In the genomic region with DNA sequence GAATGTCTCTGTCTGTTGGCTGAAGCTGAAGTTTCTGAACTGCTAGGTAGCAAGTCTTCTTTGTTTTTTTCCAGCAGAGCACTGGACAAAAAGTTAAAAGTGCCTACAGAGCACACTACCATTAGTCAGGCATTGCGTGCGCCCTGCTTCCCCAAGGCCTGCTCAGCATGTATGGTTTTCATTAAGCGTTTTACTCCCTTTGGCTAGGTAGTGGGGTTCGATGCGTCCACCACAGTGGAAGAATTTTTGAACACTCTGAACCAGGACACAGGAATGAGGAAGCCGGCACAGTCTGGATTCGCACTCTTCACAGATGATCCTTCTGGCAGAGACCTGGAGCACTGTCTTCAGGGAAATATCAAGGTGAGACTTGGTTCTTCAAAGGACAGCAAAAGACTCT, we compare ENCODE assay signal across 35 mouse cellular contexts. TPM values are rescaled to one million over a fixed set of nuclear protein-coding genes. Genes with fewer than 3 reads are reported as not detected.
DNase-seq lines count a peak whose midpoint lies in the region; ATAC-seq and TF ChIP-seq lines count a peak whose summit lies in the region.
"Had no signal": no experiment of that assay in that cellular context is flagged by ENCODE, and none has a peak within 500 bp of the region (broad histone marks: within the 10 kb centered on the region; RNA-seq: fewer than 3 reads in every experiment).

No protein-coding gene starts in this region.

- peaks cover 16% of the 10 kb centered on the region for H3K4me1 ChIP-seq in embryonic facial prominence, embryonic 10.5 days
- H3K4me1 ChIP-seq in embryonic facial prominence, embryonic 15.5 days: peaks cover 16% of the 10 kb centered on the region
- H3K4me1 ChIP-seq in limb, embryonic 13.5 days: peaks cover 40% of the 10 kb centered on the region
- H3K4me1 ChIP-seq: liver, embryonic 13.5 days; stomach, embryonic 15.5 days had no signal

- peaks cover 13% of the 10 kb centered on the region for H3K36me3 ChIP-seq in embryonic facial prominence, embryonic 10.5 days (replicated peaks)
- H3K36me3 ChIP-seq in embryonic facial prominence, embryonic 15.5 days: no peaks in the 10 kb centered on the region; the same call in 1 of the 2 replicates
- peaks cover 30% of the 10 kb centered on the region for H3K36me3 ChIP-seq in limb, embryonic 13.5 days
- H3K36me3 ChIP-seq: forebrain, embryonic 12.5 days; G1E; hindbrain, embryonic 10.5 days; hindbrain, embryonic 15.5 days; liver, embryonic 13.5 days had no signal

- H3K27me3 ChIP-seq in embryonic facial prominence, embryonic 10.5 days (replicated peaks; ENCODE audit: low read depth, poor library complexity, severe bottlenecking): no peaks in the 10 kb centered on the region
- H3K27me3 ChIP-seq in embryonic facial prominence, embryonic 15.5 days: no peaks in the 10 kb centered on the region
- no peaks in the 10 kb centered on the region for H3K27me3 ChIP-seq in limb, embryonic 13.5 days
- H3K27me3 ChIP-seq: forebrain, embryonic 12.5 days; heart, embryonic 13.5 days; hindbrain, embryonic 15.5 days; liver, embryonic 13.5 days; midbrain, embryonic 13.5 days; Patski; stomach, embryonic 15.5 days had no signal

- no peak for TF ChIP-seq CTCF in gastrocnemius, adult 2 months (IDR thresholded peaks at IDR 0.05)

- no peak for DNase-seq in gastrocnemius, adult 2 months
- DNase-seq in gastrocnemius, postnatal 10 days: no peak
- no peak for DNase-seq in embryonic facial prominence, embryonic 10.5 days (ENCODE audit: low spot score)
- DNase-seq in urinary bladder, postnatal 4 days (ENCODE audit: low spot score in 2 of 2): no peak
- DNase-seq in kidney, postnatal 25 days: no peak
- no peak for DNase-seq in spleen, adult 12 weeks (ENCODE audit: low spot score)
- DNase-seq: adrenal gland, postnatal 10 days; cerebellum, adult 11-12 months; cerebellum, adult 9-11 months; embryo, embryonic 11 days; gastrocnemius, postnatal 25 days; heart, adult 18-20 months; heart, postnatal 10 days; kidney, adult 11 months; kidney, postnatal 14 days; left cerebral cortex, postnatal 4 days; liver, embryonic 13.5 days; lung, adult 18-20 months; right cerebral cortex, postnatal 14 days; thymus, adult 18-20 months; thymus, postnatal 25 days had no signal

- H3K27ac ChIP-seq in gastrocnemius, adult 2 months: peak overlapping the region; percentile 28; the same call in 1 of the 2 replicates
- H3K27ac ChIP-seq in embryonic facial prominence, embryonic 10.5 days (replicated peaks): peak overlapping the region; percentile 24; the same call in 1 of the 2 replicates
- peak overlapping the region; percentile 44; the same call in 1 of the 2 replicates for H3K27ac ChIP-seq in embryonic facial prominence, embryonic 15.5 days (replicated peaks)
- peak overlapping the region; percentile 74; the same call in 1 of the 2 replicates for H3K27ac ChIP-seq in limb, embryonic 13.5 days
- H3K27ac ChIP-seq: forebrain, embryonic 12.5 days; heart, embryonic 13.5 days; hindbrain, embryonic 10.5 days; hindbrain, embryonic 15.5 days; liver, embryonic 13.5 days; macrophage; midbrain, embryonic 13.5 days; stomach, embryonic 15.5 days had no signal

- H3K4me3 ChIP-seq in gastrocnemius, adult 2 months: no peak overlapping the region
- no peak overlapping the region for H3K4me3 ChIP-seq in embryonic facial prominence, embryonic 10.5 days
- no peak overlapping the region for H3K4me3 ChIP-seq in embryonic facial prominence, embryonic 15.5 days (replicated peaks)
- H3K4me3 ChIP-seq in limb, embryonic 13.5 days: no peak overlapping the region
- H3K4me3 ChIP-seq: erythroblast, embryonic 14.5 days; forebrain, embryonic 12.5 days; heart, embryonic 13.5 days; hindbrain, embryonic 10.5 days; hindbrain, embryonic 15.5 days; liver, embryonic 13.5 days; midbrain, embryonic 13.5 days; stomach, embryonic 15.5 days had no signal

- H3K9me3 ChIP-seq in embryonic facial prominence, embryonic 10.5 days: no peaks in the 10 kb centered on the region
- H3K9me3 ChIP-seq in embryonic facial prominence, embryonic 15.5 days (replicated peaks): no peaks in the 10 kb centered on the region
- H3K9me3 ChIP-seq in limb, embryonic 13.5 days: no peaks in the 10 kb centered on the region
- H3K9me3 ChIP-seq: forebrain, embryonic 12.5 days; G1E; heart, embryonic 13.5 days; hindbrain, embryonic 10.5 days; hindbrain, embryonic 15.5 days; liver, embryonic 13.5 days; midbrain, embryonic 13.5 days; stomach, embryonic 15.5 days had no signal

- H3K9ac ChIP-seq in embryonic facial prominence, embryonic 15.5 days: no peak overlapping the region
- peak overlapping the region; percentile 1; the same call in 1 of the 2 replicates for H3K9ac ChIP-seq in limb, embryonic 13.5 days
- H3K9ac ChIP-seq: forebrain, embryonic 12.5 days; heart, embryonic 13.5 days; hindbrain, embryonic 15.5 days; liver, embryonic 13.5 days; midbrain, embryonic 13.5 days; stomach, embryonic 15.5 days had no signal

- intact Hi-C loops in gastrocnemius, adult 2 months (cut with DNase I): no loop called here

- H3K4me2 ChIP-seq in embryonic facial prominence, embryonic 15.5 days (replicated peaks): no peak overlapping the region
- no peak overlapping the region for H3K4me2 ChIP-seq in limb, embryonic 13.5 days (replicated peaks)
- H3K4me2 ChIP-seq: forebrain, embryonic 12.5 days; heart, embryonic 13.5 days; hindbrain, embryonic 15.5 days; liver, embryonic 13.5 days; midbrain, embryonic 13.5 days; stomach, embryonic 15.5 days had no signal

- WGBS in embryonic facial prominence, embryonic 10.5 days: 75% methylated on average over 7 of the region's 7 CpGs
- WGBS in embryonic facial prominence, embryonic 15.5 days: 50% methylated on average over 7 of the region's 7 CpGs
- 36% methylated on average over 7 of the region's 7 CpGs for WGBS in limb, embryonic 13.5 days

- no peak for ATAC-seq in embryonic facial prominence, embryonic 15.5 days (ENCODE audit: insufficient number of reproducible peaks, low FRiP score, low TSS enrichment, low read depth)
- ATAC-seq in limb, embryonic 13.5 days (ENCODE audit: low FRiP score, low read depth): 0 out of 2 replicates have a peak, but pooled peaks have one; percentile 39
- ATAC-seq: inflammation-experienced regulatory T-cells, adult 6 months; lung, postnatal 0 days; midbrain, embryonic 13.5 days; Patski had no signal

RNA-seq across cellular contexts. Expression of a gene that starts 27.4 kb away (rescaled TPM):
- 1 to 10 TPM; 3.2 to 3.6 TPM for total RNA-seq in gastrocnemius, adult 2 months (2021)
- total RNA-seq in gastrocnemius, postnatal 10 days (2021): 1 to 10 TPM; 3.2 to 3.3 TPM
- polyA plus RNA-seq in embryonic facial prominence, embryonic 10.5 days (2016; fragmentation: Nextera tagmentation; extraction: Ambion mirVana): 29.4 and 34.6 TPM in 2 replicates
- 35.3 and 39.7 TPM in 2 replicates for polyA plus RNA-seq in embryonic facial prominence, embryonic 15.5 days (2015; fragmentation: Nextera tagmentation; extraction: Ambion mirVana)
- polyA plus RNA-seq in limb, embryonic 13.5 days (2015; fragmentation: Nextera tagmentation; extraction: Ambion mirVana): 36.4 and 39.9 TPM in 2 replicates
- total RNA-seq: G1E had no signal
- polyA plus RNA-seq: erythroblast, embryonic 14.5 days; G1E had no signal

Comparison
In these comparisons a context has a peak if more than half of its experiments do, and no peak if none do; other contexts are left out.
1. H3K27ac ChIP-seq: peak in every context shown above with its lines; median percentile 74 in limb, embryonic 13.5 days; 44 in embryonic facial prominence, embryonic 15.5 days; 28 in gastrocnemius, adult 2 months; 24 in embryonic facial prominence, embryonic 10.5 days.